Mouse (Mus musculus) liver, embryonic 15.5 days (tissue): Measurements from ENCODE around the gene Hes2. TPM values are rescaled to one million over a fixed set of nuclear protein-coding genes. Genes with fewer than 3 reads are reported as not detected.

ENCODE experiments used
- ATAC-seq: fragments of 200-750 bp; cut with Nextera tagmentation; 2 replicates; pipeline ENCODE4 v1.8.0; 2017; ENCODE audit warnings: moderate number of reproducible peaks, mild to moderate bottlenecking, moderate library complexity; ENCODE audit not compliant: insufficient read depth
- H3K27ac ChIP-seq: fragments of 300-500 bp; sonication (generic); replicated peaks from 2 replicates; pipeline ENCODE4 v1.5.1; 2015; ENCODE audit warnings: mild to moderate bottlenecking, inconsistent platforms
- H3K27me3 ChIP-seq: fragments of 300-500 bp; sonication (generic); 2 replicates; pipeline ENCODE4 v1.6.1; 2015; ENCODE audit warnings: mild to moderate bottlenecking, inconsistent platforms
- H3K36me3 ChIP-seq: fragments of 300-500 bp; sonication (generic); replicated peaks from 2 replicates; pipeline ENCODE4 v1.6.1; 2015; ENCODE audit warnings: moderate library complexity, mild to moderate bottlenecking, inconsistent platforms
- H3K4me1 ChIP-seq: fragments of 300-500 bp; sonication (generic); replicated peaks from 2 replicates; pipeline ENCODE4 v1.6.1; 2015; ENCODE audit warnings: inconsistent platforms
- H3K4me2 ChIP-seq: fragments of 300-500 bp; sonication (generic); 2 replicates; pipeline ENCODE4 v1.6.1; 2015; ENCODE audit warnings: moderate library complexity, mild to moderate bottlenecking, inconsistent platforms
- H3K4me3 ChIP-seq: fragments of 300-500 bp; sonication (generic); replicated peaks from 2 replicates; pipeline ENCODE4 v1.5.1; 2015; ENCODE audit warnings: mild to moderate bottlenecking, inconsistent platforms
- H3K9ac ChIP-seq: fragments of 300-500 bp; sonication (generic); 2 replicates; pipeline ENCODE4 v1.6.1; 2015; ENCODE audit warnings: moderate library complexity, mild to moderate bottlenecking, inconsistent platforms
- H3K9me3 ChIP-seq: fragments of 300-500 bp; sonication (generic); replicated peaks from 2 replicates; pipeline ENCODE4 v1.6.1; 2016; ENCODE audit warnings: inconsistent platforms
- WGBS: fragments of 180-500 bp; shearing (Covaris S2); methylation state at CpG from one replicate; pipeline ENCODE4 v1.1.7; 2015; ENCODE audit warnings: mixed read lengths; ENCODE audit not compliant: insufficient replicate concordance; 5-methylcytosine and 5-hydroxymethylcytosine counted together
- polyA plus RNA-seq: library from polyadenylated mRNA; unstranded; fragments of >200 nt; fragmentation: Nextera tagmentation; extraction: Ambion mirVana; gene quantifications from 2 replicates; pipeline ENCODE4 v1.2.1, GENCODE M21; 2015

Gene Hes2
- polyA plus RNA-seq, 1 experiment from 2014 or later: not detected

DNA sequence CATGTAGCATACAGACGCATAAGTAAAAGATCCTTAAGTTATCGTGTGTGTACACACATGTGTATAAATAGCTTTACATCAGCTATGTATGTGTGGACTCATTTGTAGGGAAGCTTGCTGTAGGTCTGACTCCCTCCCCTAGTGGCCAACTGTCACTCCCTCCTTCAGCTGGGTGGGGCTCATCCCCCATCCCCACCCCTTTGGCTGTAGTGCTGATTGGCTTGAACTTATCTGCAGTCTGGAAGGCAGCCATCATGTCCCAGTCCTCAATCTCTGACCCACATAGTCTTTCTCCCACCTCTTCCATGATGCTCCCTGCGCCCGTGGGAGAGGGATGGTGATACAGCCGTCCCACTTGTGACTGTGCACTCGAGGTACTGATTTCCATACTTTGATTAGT, 46.0 kb downstream of the Hes2 start:
- no peak overlapping the region for H3K4me2 ChIP-seq
- H3K9me3 ChIP-seq: no peaks in the 10 kb centered on the region
- no peaks in the 10 kb centered on the region for H3K36me3 ChIP-seq
- H3K4me1 ChIP-seq: peaks cover 45% of the 10 kb centered on the region
- no peak overlapping the region for H3K9ac ChIP-seq
- no peaks in the 10 kb centered on the region; the same call in 1 of the 2 replicates for H3K27me3 ChIP-seq
- H3K27ac ChIP-seq: no peak overlapping the region
- WGBS: 47% methylated on average over 6 of the region's 6 CpGs
- ATAC-seq: 0 out of 2 replicates have a peak, but pooled peaks have one; percentile 37
- H3K4me3 ChIP-seq: no peak overlapping the region

DNA sequence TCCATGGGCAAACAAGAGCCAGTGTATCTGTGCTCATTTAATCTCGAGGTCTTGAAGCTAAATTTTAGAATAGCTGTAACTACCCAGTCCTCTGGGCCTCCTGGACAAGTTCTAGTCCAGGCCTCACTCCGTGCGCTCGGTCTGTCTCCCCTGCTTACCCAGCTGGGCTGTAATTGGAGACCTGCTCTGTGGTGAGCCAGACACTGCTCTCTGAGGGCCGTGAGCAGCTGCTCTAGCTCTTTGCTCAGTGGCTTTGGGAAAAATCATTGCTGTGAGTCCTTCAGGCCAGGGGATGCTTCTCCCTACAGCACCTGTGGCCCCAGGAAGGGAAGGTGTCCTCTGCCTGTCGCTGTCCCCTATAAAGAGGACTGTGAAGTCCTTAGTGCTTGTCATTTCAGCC, 47.5 kb downstream of the Hes2 start:
- H3K27me3 ChIP-seq: no peaks in the 10 kb centered on the region; the same call in 1 of the 2 replicates
- H3K36me3 ChIP-seq: no peaks in the 10 kb centered on the region
- no peaks in the 10 kb centered on the region for H3K9me3 ChIP-seq
- 66% methylated on average over 6 of the region's 6 CpGs for WGBS
- H3K4me2 ChIP-seq: no peak overlapping the region
- no peak overlapping the region for H3K4me3 ChIP-seq
- H3K27ac ChIP-seq: no peak overlapping the region
- no peak overlapping the region for H3K9ac ChIP-seq
- H3K4me1 ChIP-seq: peaks cover 38% of the 10 kb centered on the region
- ATAC-seq: no peak

DNA sequence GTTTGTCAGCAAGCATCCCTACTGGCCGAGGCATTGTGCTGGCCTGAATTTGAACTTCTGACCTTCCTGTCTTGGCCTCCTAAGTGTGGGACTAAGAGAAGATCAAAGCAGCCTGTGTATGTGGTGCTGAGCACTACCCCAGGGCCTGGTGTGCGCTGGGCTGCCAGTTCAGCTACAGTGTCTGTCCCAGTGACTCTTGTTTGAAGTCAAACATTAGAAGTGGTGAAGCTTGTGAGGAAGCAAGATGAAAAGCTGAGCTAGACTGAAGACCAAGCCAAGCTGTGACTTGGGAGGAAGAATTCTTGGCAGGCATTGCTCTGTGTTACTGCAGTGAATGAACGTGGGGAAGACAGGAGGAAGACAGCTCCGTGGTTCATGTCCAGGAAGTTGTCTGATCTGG, 51.0 kb downstream of the Hes2 start:
- Histone ChIP-seq H3K27me3 (no peaks in the 10 kb centered on the region), H3K4me2 (no peak overlapping the region), H3K9me3 (no peaks in the 10 kb centered on the region), H3K36me3 (no peaks in the 10 kb centered on the region), H3K4me3 (no peak overlapping the region), H3K9ac (no peak overlapping the region), H3K4me1 (peaks cover 36% of the 10 kb centered on the region), H3K27ac (no peak overlapping the region)
- no peak for ATAC-seq
- WGBS: 30% methylated on average over 4 of the region's 4 CpGs

Other genes starting within 250 kb of the Hes2 start
- gene Dnajc11, start 225.2 kb upstream of the Hes2 start, polyA plus RNA-seq: 45.5 and 49.1 TPM in 2 replicates
- gene Thap3, start 169.9 kb upstream of the Hes2 start, polyA plus RNA-seq: 6.4 and 7.9 TPM in 2 replicates
- 5.1 and 5.7 TPM in 2 replicates for gene Phf13, start 162.6 kb upstream of the Hes2 start, polyA plus RNA-seq
- gene Klhl21, start 150.1 kb upstream of the Hes2 start, polyA plus RNA-seq: 6.3 and 7.2 TPM in 2 replicates
- 7.8 and 8.4 TPM in 2 replicates for gene Zbtb48, start 131.2 kb upstream of the Hes2 start, polyA plus RNA-seq
- gene Tas1r1, start 120.3 kb upstream of the Hes2 start, polyA plus RNA-seq: 0.07 and 0.13 TPM in 2 replicates
- 13.7 and 14.6 TPM in 2 replicates for gene Nol9, start 119.5 kb upstream of the Hes2 start, polyA plus RNA-seq
- gene Plekhg5, start 86.4 kb upstream of the Hes2 start, polyA plus RNA-seq: 5.1 and 5.9 TPM in 2 replicates
- 0.37 and 0.50 TPM in 2 replicates for gene Tnfrsf25, start 42.9 kb upstream of the Hes2 start, polyA plus RNA-seq
- 1.5 and 2.0 TPM in 2 replicates for gene Espn, start 6.5 kb upstream of the Hes2 start, polyA plus RNA-seq
- 14.0 and 14.2 TPM in 2 replicates for gene Acot7, start 19.3 kb downstream of the Hes2 start, polyA plus RNA-seq
- gene Gpr153, start 115.4 kb downstream of the Hes2 start, polyA plus RNA-seq: 0.76 and 1.2 TPM in 2 replicates
- gene Hes3, start 132.8 kb downstream of the Hes2 start, polyA plus RNA-seq: not detected in 2 replicates
- gene Icmt, start 138.4 kb downstream of the Hes2 start, polyA plus RNA-seq: 7.6 TPM in 2 replicates
- 0.08 TPM in 1 of 2 replicates, not detected in the other for gene Rnf207, start 160.1 kb downstream of the Hes2 start, polyA plus RNA-seq
- 146 and 201 TPM in 2 replicates for gene Rpl22, start 166.9 kb downstream of the Hes2 start, polyA plus RNA-seq
- 0.03 and 0.16 TPM in 2 replicates for gene Chd5, start 179.8 kb downstream of the Hes2 start, polyA plus RNA-seq